Mouse (Mus musculus): Measurements from ENCODE around the gene Glipr1. TPM values are rescaled to one million over a fixed set of nuclear protein-coding genes. Genes with fewer than 3 reads are reported as not detected.

Glipr1 gene
- total RNA-seq, 1 experiment from 2014 or later: 334 TPM

GRCm38 (mm10) chr10:111977584-111977983 is 24.8 kb downstream of the Glipr1 start:
- ATAC-seq (replicated peaks in 1 of 2; ENCODE audit: insufficient read depth in 1 of 2, low FRiP score in 2 of 2, low TSS enrichment in 1 of 2, low read depth in 1 of 2, poor library complexity in 2 of 2, severe bottlenecking in 2 of 2): peak; percentile 76

- peak; percentile 98 to 99 for ATAC-seq (replicated peaks in 1 of 2; ENCODE audit: insufficient read depth in 1 of 2, low FRiP score in 2 of 2, low TSS enrichment in 1 of 2, low read depth in 1 of 2, poor library complexity in 2 of 2, severe bottlenecking in 2 of 2)
These were observed 29.7 kb downstream of the Glipr1 start, which contains the start of gene Krr1 for GRCm38 (mm10) chr10:111972542-111973361. TSS of gene Krr1 (plus strand) at chr10:111972664.

GRCm38 (mm10) chr10:111971929-111972328 is 30.5 kb downstream of the Glipr1 start:
- no peak for ATAC-seq (replicated peaks in 1 of 2; ENCODE audit: insufficient read depth in 1 of 2, low FRiP score in 2 of 2, low TSS enrichment in 1 of 2, low read depth in 1 of 2, poor library complexity in 2 of 2, severe bottlenecking in 2 of 2)

- ATAC-seq (replicated peaks in 1 of 2; ENCODE audit: insufficient read depth in 1 of 2, low FRiP score in 2 of 2, low TSS enrichment in 1 of 2, low read depth in 1 of 2, poor library complexity in 2 of 2, severe bottlenecking in 2 of 2): 0 out of 4 replicates have a peak, but pooled peaks of 1 of the 2 experiments have one; percentile 37
These were observed 36.0 kb downstream of the Glipr1 start for GRCm38 (mm10) chr10:111966394-111966793.

GRCm38 (mm10) chr10:111960459-111960858 is 42.0 kb downstream of the Glipr1 start:
- ATAC-seq (replicated peaks in 1 of 2; ENCODE audit: insufficient read depth in 1 of 2, low FRiP score in 2 of 2, low TSS enrichment in 1 of 2, low read depth in 1 of 2, poor library complexity in 2 of 2, severe bottlenecking in 2 of 2): no peak

GRCm38 (mm10) chr10:111959353-111959752 is 43.1 kb downstream of the Glipr1 start:
- no peak for ATAC-seq (replicated peaks in 1 of 2; ENCODE audit: insufficient read depth in 1 of 2, low FRiP score in 2 of 2, low TSS enrichment in 1 of 2, low read depth in 1 of 2, poor library complexity in 2 of 2, severe bottlenecking in 2 of 2)

GRCm38 (mm10) chr10:111958046-111958421 is 44.4 kb downstream of the Glipr1 start:
- no peak for ATAC-seq (replicated peaks in 1 of 2; ENCODE audit: insufficient read depth in 1 of 2, low FRiP score in 2 of 2, low TSS enrichment in 1 of 2, low read depth in 1 of 2, poor library complexity in 2 of 2, severe bottlenecking in 2 of 2)

GRCm38 (mm10) chr10:111957271-111958045 is 45.0 kb downstream of the Glipr1 start:
- ATAC-seq (replicated peaks in 1 of 2; ENCODE audit: insufficient read depth in 1 of 2, low FRiP score in 2 of 2, low TSS enrichment in 1 of 2, low read depth in 1 of 2, poor library complexity in 2 of 2, severe bottlenecking in 2 of 2): peak; percentile 87 to 90

GRCm38 (mm10) chr10:111955836-111956235 is 46.6 kb downstream of the Glipr1 start:
- no peak for ATAC-seq (replicated peaks in 1 of 2; ENCODE audit: insufficient read depth in 1 of 2, low FRiP score in 2 of 2, low TSS enrichment in 1 of 2, low read depth in 1 of 2, poor library complexity in 2 of 2, severe bottlenecking in 2 of 2)

GRCm38 (mm10) chr10:111949008-111949407 is 53.4 kb downstream of the Glipr1 start:
- no peak for ATAC-seq (replicated peaks in 1 of 2; ENCODE audit: insufficient read depth in 1 of 2, low FRiP score in 2 of 2, low TSS enrichment in 1 of 2, low read depth in 1 of 2, poor library complexity in 2 of 2, severe bottlenecking in 2 of 2)

- ATAC-seq (replicated peaks in 1 of 2; ENCODE audit: insufficient read depth in 1 of 2, low FRiP score in 2 of 2, low TSS enrichment in 1 of 2, low read depth in 1 of 2, poor library complexity in 2 of 2, severe bottlenecking in 2 of 2): no peak
These were observed 54.4 kb downstream of the Glipr1 start for GRCm38 (mm10) chr10:111948041-111948440.

GRCm38 (mm10) chr10:111945563-111945962 is 56.9 kb downstream of the Glipr1 start:
- ATAC-seq (replicated peaks in 1 of 2; ENCODE audit: insufficient read depth in 1 of 2, low FRiP score in 2 of 2, low TSS enrichment in 1 of 2, low read depth in 1 of 2, poor library complexity in 2 of 2, severe bottlenecking in 2 of 2): no peak

GRCm38 (mm10) chr10:111943026-111943425 is 59.4 kb downstream of the Glipr1 start:
- no peak for ATAC-seq (replicated peaks in 1 of 2; ENCODE audit: insufficient read depth in 1 of 2, low FRiP score in 2 of 2, low TSS enrichment in 1 of 2, low read depth in 1 of 2, poor library complexity in 2 of 2, severe bottlenecking in 2 of 2)

GRCm38 (mm10) chr10:111937146-111937534 is 65.3 kb downstream of the Glipr1 start:
- ATAC-seq (replicated peaks in 1 of 2; ENCODE audit: insufficient read depth in 1 of 2, low FRiP score in 2 of 2, low TSS enrichment in 1 of 2, low read depth in 1 of 2, poor library complexity in 2 of 2, severe bottlenecking in 2 of 2): no peak

GRCm38 (mm10) chr10:111936491-111937145 is 65.8 kb downstream of the Glipr1 start:
- ATAC-seq (replicated peaks in 1 of 2; ENCODE audit: insufficient read depth in 1 of 2, low FRiP score in 2 of 2, low TSS enrichment in 1 of 2, low read depth in 1 of 2, poor library complexity in 2 of 2, severe bottlenecking in 2 of 2): peak in 1 of 2 experiments; percentile 27; a peak in 1 of 4 replicates

GRCm38 (mm10) chr10:111936021-111936420 is 66.4 kb downstream of the Glipr1 start:
- no peak for ATAC-seq (replicated peaks in 1 of 2; ENCODE audit: insufficient read depth in 1 of 2, low FRiP score in 2 of 2, low TSS enrichment in 1 of 2, low read depth in 1 of 2, poor library complexity in 2 of 2, severe bottlenecking in 2 of 2)
